Mouse (Mus musculus) heart, adult 2 months (tissue): ENCODE data around the gene Pde6h. TPM values are rescaled to one million over a fixed set of nuclear protein-coding genes. Genes with fewer than 3 reads are reported as not detected.
A peak's percentile ranks its signal among the peaks of the same experiment; 100 is the strongest.
"Not testable (repeated sequence)": the region's sequence is repeated elsewhere in the genome, so short reads cannot be mapped to it uniquely, and the experiment has no call there.

ENCODE experiments used
- DNase-seq, 2 experiments: peaks; one replicate each; pipeline ENCODE4 v3.0.0; 2021
- H3K27ac ChIP-seq: fragments of 200-600 bp; 2 replicates; pipeline ENCODE4 v1.8.1; 2022
- H3K27me3 ChIP-seq: fragments of 200-500 bp; 2 replicates; pipeline ENCODE4 v1.6.1; 2012; ENCODE audit warnings: mild to moderate bottlenecking, low read length, inconsistent platforms, mixed read lengths; ENCODE audit not compliant: control insufficient read depth, insufficient read depth
- H3K36me3 ChIP-seq: fragments of 200-500 bp; 2 replicates; pipeline ENCODE4 v1.6.1; 2012; ENCODE audit warnings: low read length, inconsistent platforms; ENCODE audit not compliant: control insufficient read depth, insufficient read depth
- H3K4me1 ChIP-seq: fragments of 200-500 bp; 2 replicates; pipeline ENCODE4 v1.6.1; 2011; ENCODE audit warnings: low read length; ENCODE audit not compliant: control insufficient read depth, insufficient read depth
- H3K4me3 ChIP-seq: fragments of 200-600 bp; 2 replicates; pipeline ENCODE4 v1.8.1; 2022
- H3K79me2 ChIP-seq: fragments of 200-500 bp; replicated peaks from 2 replicates; pipeline ENCODE4 v1.6.1; 2012; ENCODE audit warnings: mild to moderate bottlenecking, inconsistent platforms, low read length, moderate library complexity, mixed read lengths; ENCODE audit not compliant: control insufficient read depth, insufficient read depth
- H3K9ac ChIP-seq: fragments of 200-500 bp; 2 replicates; pipeline ENCODE4 v1.6.1; 2012; ENCODE audit warnings: low read depth, mild to moderate bottlenecking, control low read depth, inconsistent platforms, low read length, mixed read lengths
- CTCF ChIP-seq: fragments of 200-600 bp; IDR thresholded peaks from 2 replicates; pipeline ENCODE4 v1.8.1; 2022; ENCODE audit warnings: antibody characterized with exemption, mild to moderate bottlenecking, moderate library complexity
- EP300 ChIP-seq: fragments of 200-500 bp; IDR thresholded peaks from 2 replicates; pipeline ENCODE4 v1.6.1; 2011; ENCODE audit warnings: low read depth, low read length, control low read depth; ENCODE audit not compliant: insufficient read depth
- POLR2A ChIP-seq: fragments of 200-500 bp; IDR thresholded peaks from 2 replicates; pipeline ENCODE4 v1.6.1; 2011; ENCODE audit warnings: mild to moderate bottlenecking, low read depth, low read length, control low read depth; ENCODE audit not compliant: insufficient read depth
- WGBS: fragments of 180-500 bp; shearing (Covaris S2); methylation state at CpG from one replicate; pipeline ENCODE4 v1.1.7; 2018; 5-methylcytosine and 5-hydroxymethylcytosine counted together
- intact Hi-C: fragments of 180-260 bp; cut with DNase I; formaldehyde crosslinking; loops from one replicate; pipeline ENCODE4 v1.15.1; 2025
- long read RNA-seq: library from polyadenylated mRNA; stranded (forward); transcript quantifications from one replicate; pipeline ENCODE4 v2.0.0, GENCODE M21; 2021
- polyA plus RNA-seq: library from polyadenylated mRNA; depleted of rRNA; stranded (reverse); fragments of >200 nt; gene quantifications from 2 replicates; pipeline ENCODE4 v1.2.3, GENCODE M21; 2012; rRNA removed
- total RNA-seq, 2 experiments: library from RNA; stranded (reverse); gene quantifications; 2 replicates each; pipeline ENCODE4 v1.2.3; 2021

Pde6h gene
- under 1 TPM in 1 of 2 experiments, not detected in 1; 0.30 TPM for total RNA-seq
- 0.04 and 0.26 TPM in 2 replicates for polyA plus RNA-seq
- long read RNA-seq: 0 reads

DNA sequence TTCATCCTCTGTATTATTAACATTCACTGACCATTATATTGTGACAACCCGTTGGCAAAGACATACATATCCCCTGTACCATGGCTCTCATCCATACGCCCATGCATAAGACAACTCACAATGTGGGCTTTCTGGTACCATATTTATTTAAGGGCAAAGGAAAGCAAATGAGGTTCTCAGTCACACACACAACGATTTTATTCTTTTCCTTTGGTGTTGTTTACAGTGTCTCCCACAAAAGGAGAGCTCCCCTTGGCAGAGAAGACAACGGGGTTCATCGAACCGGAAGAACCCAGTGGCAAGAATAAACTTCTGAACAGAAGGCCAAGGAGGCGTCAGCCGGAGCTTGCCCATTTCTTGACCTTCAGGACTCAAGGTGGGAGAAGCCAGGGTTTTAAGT is at the start of gene Pde6h:
TSS of gene Pde6h (plus strand) at position 301 of the 400 bp plus-strand sequence.
- H3K4me3 ChIP-seq: no peak within 1 kb of the TSS
- H3K36me3 ChIP-seq: no peaks in the 10 kb centered on the region
- TF ChIP-seq EP300 (no peak), CTCF (no peak), POLR2A (no peak)
- peaks cover 5% of the 10 kb centered on the region for H3K4me1 ChIP-seq
- intact Hi-C loops: loop anchor here (5.0 kb wide), 1 partner anchor 44 kb away; no protein-coding TSS in a partner anchor
- WGBS: 93% methylated on average over 8 of the region's 8 CpGs
- H3K27ac ChIP-seq: no peak within 1 kb of the TSS
- no peak for DNase-seq
- no peak within 1 kb of the TSS for H3K9ac ChIP-seq
- H3K27me3 ChIP-seq: no peaks in the 10 kb centered on the region
- H3K79me2 ChIP-seq: no peaks in the 10 kb centered on the region

GRCm38 (mm10) chr6:136874599-136874998 is 49.0 kb upstream of the Pde6h start:
- H3K4me1 ChIP-seq: no peaks in the 10 kb centered on the region
- peak overlapping the region; percentile 65 for H3K27ac ChIP-seq
- peak overlapping the region; percentile 43 for H3K4me3 ChIP-seq
- intact Hi-C loops: no loop called here
- H3K27me3 ChIP-seq: no peaks in the 10 kb centered on the region
- DNase-seq: peak in 1 of 2 experiments; percentile 38
- H3K79me2 ChIP-seq: no peaks in the 10 kb centered on the region
- H3K36me3 ChIP-seq: no peaks in the 10 kb centered on the region
- TF ChIP-seq EP300: no peak
- TF ChIP-seq POLR2A: peak; percentile 40; the same call in 1 of the 2 replicates
- peak overlapping the region; percentile 67 for H3K9ac ChIP-seq
- WGBS: 15% methylated on average over 8 of the region's 8 CpGs

GRCm38 (mm10) chr6:136875670-136876069 is 48.0 kb upstream of the Pde6h start, which contains the start of gene Mgp:
Gene Mgp (minus strand): TSS chr6:136875823.
- 24% methylated on average over 9 of the region's 9 CpGs for WGBS
- DNase-seq: peak; percentile 73 to 74
- intact Hi-C loops: no loop called here
- Histone ChIP-seq H3K4me3 (peak within 1 kb of the TSS; percentile 43), H3K27me3 (no peaks in the 10 kb centered on the region), H3K9ac (peak within 1 kb of the TSS; percentile 85), H3K4me1 (no peaks in the 10 kb centered on the region), H3K79me2 (no peaks in the 10 kb centered on the region), H3K27ac (peak within 1 kb of the TSS; percentile 65), H3K36me3 (no peaks in the 10 kb centered on the region)
- 0 out of 2 replicates have a peak, but pooled peaks have one; percentile 33 for TF ChIP-seq EP300
- TF ChIP-seq CTCF: no peak
- TF ChIP-seq POLR2A: peak; percentile 98

GRCm38 (mm10) chr6:136881678-136882077 is 42.0 kb upstream of the Pde6h start:
- no peak overlapping the region for H3K9ac ChIP-seq
- no peaks in the 10 kb centered on the region for H3K27me3 ChIP-seq
- intact Hi-C loops: no loop called here
- no peaks in the 10 kb centered on the region for H3K79me2 ChIP-seq
- no peak overlapping the region for H3K4me3 ChIP-seq
- no peaks in the 10 kb centered on the region; the same call in 1 of the 2 replicates for H3K4me1 ChIP-seq
- WGBS: 82% methylated on average over 8 of the region's 8 CpGs
- H3K27ac ChIP-seq: no peak overlapping the region
- H3K36me3 ChIP-seq: no peaks in the 10 kb centered on the region
- no peak for DNase-seq
- TF ChIP-seq POLR2A: no peak

DNA sequence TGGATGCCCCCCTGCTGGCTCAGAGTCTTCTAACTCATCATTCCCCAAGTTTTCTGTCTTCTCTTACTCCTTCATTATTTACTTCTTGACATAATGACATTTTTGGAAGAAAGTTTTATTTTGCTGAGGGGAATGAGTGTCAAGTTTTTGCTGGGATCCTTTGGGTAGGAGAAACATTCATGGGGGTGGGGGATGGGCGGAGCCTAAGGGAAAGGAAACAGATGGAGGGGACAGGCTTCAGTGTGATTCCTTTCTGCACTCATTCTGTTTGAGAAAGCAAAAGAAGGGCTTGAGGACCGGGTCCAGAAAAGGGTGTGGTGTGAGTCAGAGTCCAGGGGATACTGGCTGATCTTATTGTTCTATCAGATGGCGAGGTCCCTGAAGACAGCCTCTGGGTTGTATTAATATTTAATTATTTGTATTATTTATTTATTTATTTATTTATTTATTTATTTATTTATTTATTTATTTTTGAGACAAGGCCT is 40.2 kb upstream of the Pde6h start:
- DNase-seq: no peak
- H3K36me3 ChIP-seq: no peaks in the 10 kb centered on the region
- H3K27ac ChIP-seq: no peak overlapping the region
- TF ChIP-seq EP300: no peak
- TF ChIP-seq POLR2A: no peak
- TF ChIP-seq CTCF: no peak
- no peaks in the 10 kb centered on the region for H3K27me3 ChIP-seq
- H3K9ac ChIP-seq: no peak overlapping the region
- H3K4me3 ChIP-seq: no peak overlapping the region
- H3K4me1 ChIP-seq: peaks cover 2% of the 10 kb centered on the region
- 59% methylated on average over 3 of the region's 3 CpGs for WGBS
- no peaks in the 10 kb centered on the region for H3K79me2 ChIP-seq
- intact Hi-C loops: no loop called here

DNA sequence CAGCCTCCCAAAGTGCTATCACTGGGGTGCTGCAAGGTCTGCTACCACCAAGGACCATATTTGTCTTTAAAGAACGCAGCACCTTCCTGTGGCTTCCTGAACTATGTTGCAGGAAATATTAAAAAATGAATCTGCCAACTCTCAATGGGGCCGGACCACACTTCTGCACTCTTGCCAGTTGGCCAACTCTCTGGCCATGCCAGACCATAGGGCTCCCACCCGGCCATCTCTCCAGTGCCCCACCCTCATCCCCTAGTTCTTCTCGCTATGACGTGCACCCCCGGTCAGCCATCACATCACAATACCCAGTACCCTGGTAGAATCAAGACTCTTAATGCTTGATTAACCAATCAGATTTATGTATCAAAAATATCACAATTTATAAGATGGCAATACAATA is 39.7 kb upstream of the Pde6h start:
- no peak overlapping the region for H3K4me3 ChIP-seq
- intact Hi-C loops: no loop called here
- peaks cover 4% of the 10 kb centered on the region for H3K4me1 ChIP-seq
- TF ChIP-seq CTCF: no peak
- no peak for TF ChIP-seq POLR2A
- no peak for TF ChIP-seq EP300
- DNase-seq: no peak
- H3K36me3 ChIP-seq: no peaks in the 10 kb centered on the region
- no peak overlapping the region for H3K9ac ChIP-seq
- H3K27me3 ChIP-seq: no peaks in the 10 kb centered on the region
- no peaks in the 10 kb centered on the region for H3K79me2 ChIP-seq
- 80% methylated on average over 6 of the region's 6 CpGs for WGBS
- no peak overlapping the region for H3K27ac ChIP-seq

- H3K79me2 ChIP-seq, H3K4me1 ChIP-seq, H3K27me3 ChIP-seq, H3K36me3 ChIP-seq, DNase-seq, H3K9ac ChIP-seq, H3K27ac ChIP-seq, H3K4me3 ChIP-seq, intact Hi-C loops: not testable (repeated sequence)
- 63% methylated on average over 1 of the region's 1 CpGs for WGBS
These were observed 38.9 kb upstream of the Pde6h start for GRCm38 (mm10) chr6:136884766-136885165.
